Mouse (Mus musculus): ENCODE results near the gene Clic3. TPM values are rescaled to one million over a fixed set of nuclear protein-coding genes. Genes with fewer than 3 reads are reported as not detected.
"Not testable (repeated sequence)": the region's sequence is repeated elsewhere in the genome, so short reads cannot be mapped to it uniquely, and the experiment has no call there.

The Clic3 gene
- not detected in 3 replicates for total RNA-seq (2017)

DNA sequence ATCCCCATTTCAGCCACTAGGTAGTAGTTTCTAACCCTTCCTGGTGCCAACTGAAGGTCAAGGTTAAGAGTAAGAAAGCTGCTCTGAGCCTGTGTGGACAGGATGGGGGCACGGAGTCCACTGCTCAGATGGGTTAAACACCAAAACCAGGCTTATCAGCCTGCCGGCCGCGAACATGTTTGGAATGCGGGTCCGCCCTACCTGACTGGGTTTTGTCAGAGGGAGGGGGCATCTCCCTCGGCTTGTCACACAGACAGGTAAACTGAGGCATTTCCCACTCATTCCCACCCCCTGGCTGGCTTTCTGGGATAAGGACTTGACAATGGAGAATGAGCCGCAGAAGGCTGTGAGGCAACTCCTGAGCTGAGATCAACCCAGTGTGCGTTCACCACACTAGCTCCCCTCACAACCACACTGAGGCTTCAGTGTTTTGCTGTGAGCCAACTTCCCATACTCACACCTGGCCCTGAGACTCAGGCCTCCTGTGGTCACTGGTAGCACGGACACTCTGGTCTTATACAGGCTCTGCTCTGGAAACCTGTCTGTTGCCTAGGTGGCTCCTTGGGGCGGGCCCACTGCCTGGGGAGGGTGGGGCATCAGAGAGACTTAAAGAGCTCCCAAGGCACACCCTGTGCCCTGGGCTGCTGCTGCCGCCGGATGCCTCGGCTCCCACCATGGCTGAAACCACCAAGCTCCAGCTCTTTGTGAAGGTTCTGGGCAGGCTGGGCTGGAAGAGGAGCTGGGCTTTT is at the start of gene Clic3:
TSS of gene Clic3 (plus strand) at position 634 of the 749 bp plus-strand sequence.
- ATAC-seq (replicated peaks; ENCODE audit: insufficient number of reproducible peaks, low FRiP score, low TSS enrichment, poor library complexity, severe bottlenecking), result no peak

DNA sequence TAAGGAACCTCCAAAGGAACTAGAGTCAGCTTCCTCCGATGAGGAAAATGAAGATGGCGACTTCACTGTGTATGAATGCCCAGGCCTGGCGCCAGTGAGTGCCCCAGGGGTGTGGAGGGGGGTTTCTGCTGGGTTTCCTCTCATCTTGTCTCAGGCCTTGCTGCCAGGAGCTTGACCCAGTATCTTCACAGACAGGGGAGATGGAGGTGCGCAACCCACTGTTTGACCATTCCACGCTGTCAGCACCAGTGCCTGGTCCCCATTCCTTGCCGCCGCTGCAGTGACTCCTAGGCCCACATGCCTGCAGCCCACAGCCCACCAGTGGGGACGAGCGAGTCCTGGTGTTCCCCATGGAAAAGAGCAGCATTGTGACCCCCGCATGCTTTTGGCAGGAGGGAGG is 47.7 kb upstream of the Clic3 start:
- no peak for ATAC-seq (replicated peaks; ENCODE audit: insufficient number of reproducible peaks, low FRiP score, low TSS enrichment, poor library complexity, severe bottlenecking)

DNA sequence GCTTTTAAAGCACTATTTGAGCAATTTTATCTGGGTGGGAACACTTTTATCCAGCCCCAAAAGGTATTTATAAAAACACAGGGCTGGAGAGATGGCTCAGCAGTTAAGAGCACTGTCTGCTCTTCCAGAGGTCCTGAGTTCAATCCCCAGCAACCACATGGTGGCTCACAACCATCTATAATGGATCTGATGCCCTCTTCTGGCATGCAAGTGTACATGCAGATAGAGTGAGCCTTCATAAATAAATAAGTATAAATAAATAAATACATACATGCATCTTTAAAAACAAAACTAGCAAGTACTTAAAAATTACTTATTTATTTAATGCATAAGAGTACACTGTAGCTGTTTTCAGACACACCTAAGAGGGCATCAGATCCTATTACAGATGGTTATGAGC is 43.2 kb upstream of the Clic3 start:
- not testable (repeated sequence) for ATAC-seq (replicated peaks; ENCODE audit: insufficient number of reproducible peaks, low FRiP score, low TSS enrichment, poor library complexity, severe bottlenecking)

DNA sequence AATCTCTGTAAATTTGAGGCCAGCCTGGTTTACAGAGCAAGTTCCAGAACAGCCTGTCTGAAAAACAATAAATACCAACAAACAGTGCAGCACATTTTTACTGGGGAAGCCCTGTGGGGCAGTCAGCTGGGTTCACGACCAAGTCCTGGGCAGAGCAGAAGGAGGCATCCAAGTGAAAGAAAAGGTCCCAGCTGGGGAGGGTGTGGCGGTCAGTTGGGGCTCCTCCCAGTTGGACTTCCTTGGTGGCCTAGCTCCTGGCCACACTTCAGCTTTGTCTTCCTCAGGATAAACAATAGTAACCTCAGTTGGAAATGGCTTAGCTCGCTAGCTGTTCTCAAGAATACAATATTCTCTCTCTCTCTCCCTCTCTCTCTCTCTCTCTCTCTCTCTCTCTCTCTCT is 39.2 kb upstream of the Clic3 start:
- ATAC-seq (replicated peaks; ENCODE audit: insufficient number of reproducible peaks, low FRiP score, low TSS enrichment, poor library complexity, severe bottlenecking), result no peak

GRCm38 (mm10) chr2:25421896-25422295 is 34.7 kb upstream of the Clic3 start:
- no peak; the same call in 1 of the 2 replicates for ATAC-seq (replicated peaks; ENCODE audit: insufficient number of reproducible peaks, low FRiP score, low TSS enrichment, poor library complexity, severe bottlenecking)

- ATAC-seq (replicated peaks; ENCODE audit: insufficient number of reproducible peaks, low FRiP score, low TSS enrichment, poor library complexity, severe bottlenecking), result peak; percentile 64
Observed at GRCm38 (mm10) chr2:25422587-25423410, 33.8 kb upstream of the Clic3 start, which contains the start of gene Fut7. TSS of gene Fut7 (plus strand) at chr2:25423267.

DNA sequence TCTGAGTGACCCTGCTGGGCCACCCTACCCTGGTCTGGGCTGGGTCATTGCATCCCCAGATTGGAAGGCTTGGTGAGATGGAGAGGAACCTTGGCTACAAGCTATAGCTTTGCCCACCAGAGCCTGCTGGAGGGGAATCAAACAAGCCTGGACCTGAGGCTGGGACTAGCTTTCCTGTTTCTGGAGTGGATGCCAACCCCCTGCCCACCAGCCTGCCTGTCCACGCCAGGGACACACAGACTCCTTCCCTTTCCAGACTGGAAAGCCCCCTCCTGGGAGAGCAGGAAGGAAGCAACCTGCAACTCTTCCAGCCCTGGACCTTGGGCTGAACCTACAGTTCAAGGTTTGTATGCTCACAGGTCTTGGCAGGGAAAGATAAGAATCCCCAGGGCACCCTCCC is 33.0 kb upstream of the Clic3 start:
- no peak for ATAC-seq (replicated peaks; ENCODE audit: insufficient number of reproducible peaks, low FRiP score, low TSS enrichment, poor library complexity, severe bottlenecking)

- ATAC-seq (replicated peaks; ENCODE audit: insufficient number of reproducible peaks, low FRiP score, low TSS enrichment, poor library complexity, severe bottlenecking), result no peak
Observed at GRCm38 (mm10) chr2:25425481-25425880, 31.2 kb upstream of the Clic3 start.

DNA sequence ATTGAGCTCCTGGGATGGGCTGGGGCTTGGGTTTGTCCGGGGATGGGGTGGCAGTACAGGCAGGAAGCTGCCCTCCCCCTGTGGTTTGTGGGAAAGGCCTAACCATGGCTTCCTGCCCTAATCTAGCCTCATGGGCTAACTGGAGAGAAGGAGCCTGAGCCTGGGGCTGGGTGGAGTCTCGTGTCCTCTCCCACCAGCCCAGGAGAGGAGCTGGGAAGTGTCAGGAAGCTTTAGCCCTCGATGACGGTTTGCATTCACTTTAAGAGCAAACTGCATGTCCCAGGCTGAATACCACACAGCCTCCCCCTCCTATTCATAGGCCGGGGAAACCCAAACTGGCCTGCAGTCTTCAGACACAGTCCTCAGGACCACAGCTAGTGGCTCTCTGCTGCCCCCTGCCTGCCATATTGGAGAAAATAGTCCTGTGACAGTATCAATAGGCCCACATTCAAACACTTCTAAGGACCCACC is 29.9 kb upstream of the Clic3 start:
- ATAC-seq (replicated peaks; ENCODE audit: insufficient number of reproducible peaks, low FRiP score, low TSS enrichment, poor library complexity, severe bottlenecking), result peak; percentile 31

- ATAC-seq (replicated peaks; ENCODE audit: insufficient number of reproducible peaks, low FRiP score, low TSS enrichment, poor library complexity, severe bottlenecking), result no peak
Observed at GRCm38 (mm10) chr2:25427256-25427655, 29.4 kb upstream of the Clic3 start.

- peak; percentile 32 for ATAC-seq (replicated peaks; ENCODE audit: insufficient number of reproducible peaks, low FRiP score, low TSS enrichment, poor library complexity, severe bottlenecking)
Observed at GRCm38 (mm10) chr2:25428442-25429236, 28.0 kb upstream of the Clic3 start, which contains the start of gene Abca2. TSS of gene Abca2 (plus strand) at chr2:25428703.

- ATAC-seq (replicated peaks; ENCODE audit: insufficient number of reproducible peaks, low FRiP score, low TSS enrichment, poor library complexity, severe bottlenecking), result no peak
Observed at GRCm38 (mm10) chr2:25429435-25430180, 27.0 kb upstream of the Clic3 start.

DNA sequence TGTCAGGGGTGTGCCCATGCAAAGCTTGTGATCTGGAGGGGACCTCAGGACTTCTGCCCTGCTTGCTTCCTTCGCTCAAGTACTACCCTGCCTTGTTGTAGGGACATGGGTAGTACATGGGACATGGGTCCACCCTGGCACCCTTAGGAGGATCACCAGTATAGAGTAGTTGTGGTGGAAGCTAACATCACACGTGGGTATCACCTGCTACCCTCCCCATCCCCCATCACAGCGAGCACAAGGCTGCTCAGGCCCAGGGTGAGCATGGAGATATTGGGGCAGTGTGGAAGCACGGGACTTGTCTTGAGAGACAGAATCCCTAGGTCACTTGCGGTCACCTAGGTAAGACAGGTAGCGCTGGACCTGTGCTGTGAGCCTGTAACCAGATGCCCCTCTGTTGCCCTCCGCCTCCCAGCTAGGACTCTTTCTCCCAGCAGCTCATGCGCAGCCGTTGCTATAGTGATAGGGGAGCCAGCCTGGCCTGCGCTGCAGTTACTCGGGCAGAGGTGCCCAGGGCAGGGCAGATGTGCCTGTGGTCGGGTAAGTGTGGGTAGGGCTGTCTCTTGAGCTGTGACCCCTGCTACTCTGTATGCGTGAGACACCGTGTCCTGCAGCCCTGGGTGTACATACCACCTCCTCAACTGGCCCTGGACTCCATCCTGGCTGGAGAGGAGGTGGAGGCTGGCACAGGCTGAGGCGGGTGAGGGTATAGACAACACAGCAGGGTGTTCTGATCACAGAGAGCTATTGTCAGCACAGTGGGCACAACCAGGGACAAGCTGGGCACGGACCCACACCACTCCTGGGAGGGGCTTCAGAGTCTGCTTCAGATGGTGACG is 26.0 kb upstream of the Clic3 start:
- ATAC-seq (replicated peaks; ENCODE audit: insufficient number of reproducible peaks, low FRiP score, low TSS enrichment, poor library complexity, severe bottlenecking), result no peak

DNA sequence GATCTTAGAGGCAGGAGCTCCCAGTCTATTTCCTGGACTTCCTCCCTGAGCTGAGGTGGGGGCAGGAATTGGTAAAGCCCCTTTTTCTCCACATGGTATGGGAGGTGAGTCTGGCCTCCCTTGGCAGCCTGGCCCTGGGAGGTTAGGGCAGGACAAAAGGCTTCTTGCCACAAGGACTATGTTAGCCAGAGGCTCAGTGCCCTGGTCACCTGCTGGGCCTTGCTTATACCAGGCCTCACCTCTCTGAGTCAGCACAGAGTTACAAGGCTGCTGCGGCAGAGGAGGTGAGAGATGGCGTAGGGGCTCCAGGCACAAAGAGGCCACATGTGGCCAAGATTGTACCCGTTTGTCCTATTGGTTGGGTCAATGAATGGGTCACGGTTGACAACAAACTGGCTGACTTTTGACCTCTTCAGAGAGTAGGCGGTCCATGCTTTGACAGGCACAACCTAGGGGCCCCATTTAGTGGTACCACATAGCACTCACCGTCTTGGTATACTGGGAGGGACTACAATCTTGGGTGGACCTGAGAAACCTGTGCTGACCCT is 25.3 kb upstream of the Clic3 start:
- ATAC-seq (replicated peaks; ENCODE audit: insufficient number of reproducible peaks, low FRiP score, low TSS enrichment, poor library complexity, severe bottlenecking), result no peak

GRCm38 (mm10) chr2:25432326-25433098 is 24.1 kb upstream of the Clic3 start:
- ATAC-seq (replicated peaks; ENCODE audit: insufficient number of reproducible peaks, low FRiP score, low TSS enrichment, poor library complexity, severe bottlenecking), result no peak

DNA sequence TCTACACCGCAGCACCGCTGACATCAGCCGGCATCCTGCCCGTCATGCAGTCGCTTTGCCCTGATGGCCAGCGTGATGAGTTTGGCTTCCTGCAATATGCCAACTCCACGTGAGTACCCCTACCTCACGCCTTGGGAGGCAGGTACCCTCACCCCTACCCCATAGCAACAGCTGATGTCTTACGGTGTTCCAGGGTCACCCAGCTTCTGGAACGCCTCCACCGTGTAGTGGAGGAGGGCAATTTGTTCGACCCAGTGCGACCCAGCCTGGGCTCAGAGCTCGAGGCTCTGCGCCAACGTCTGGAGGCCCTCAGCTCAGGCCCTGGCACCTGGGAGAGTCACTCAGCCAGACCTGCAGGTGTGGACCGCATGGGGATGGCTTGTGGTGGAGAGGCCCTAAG is 23.5 kb upstream of the Clic3 start:
- no peak for ATAC-seq (replicated peaks; ENCODE audit: insufficient number of reproducible peaks, low FRiP score, low TSS enrichment, poor library complexity, severe bottlenecking)

DNA sequence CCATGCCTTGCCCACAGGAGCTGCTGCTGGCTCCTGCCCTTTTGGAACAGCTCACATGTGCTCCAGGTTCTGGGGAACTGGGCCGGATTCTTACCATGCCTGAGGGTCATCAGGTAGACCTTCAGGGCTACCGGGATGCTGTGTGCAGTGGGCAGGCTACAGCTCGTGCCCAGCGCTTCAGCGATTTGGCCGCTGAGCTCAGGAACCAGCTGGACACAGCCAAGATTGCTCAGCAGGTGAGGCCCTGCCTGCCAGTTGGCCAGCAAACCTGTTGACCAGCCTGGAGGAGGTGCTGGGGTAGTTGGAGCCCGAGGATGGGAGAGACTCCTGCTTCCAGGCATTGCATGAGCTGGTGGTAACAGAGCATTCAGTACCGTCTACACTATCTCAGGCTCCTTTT is 22.3 kb upstream of the Clic3 start:
- no peak for ATAC-seq (replicated peaks; ENCODE audit: insufficient number of reproducible peaks, low FRiP score, low TSS enrichment, poor library complexity, severe bottlenecking)

All from monocyte, adult 5-6 weeks (primary cell).